Mouse (Mus musculus) layer of hippocampus, adult 8-10 months (tissue): ENCODE measurements around the gene S1pr4. TPM values are rescaled to one million over a fixed set of nuclear protein-coding genes. Genes with fewer than 3 reads are reported as not detected.

Experiments
- DNase-seq, 2 experiments: peaks; one replicate each; pipeline ENCODE4 v3.0.0; 2022; ENCODE audit warnings: low spot score in 2 of 2
- total RNA-seq, 4 experiments: library from RNA; stranded (reverse); gene quantifications; 2 replicates each; pipeline ENCODE4 v1.2.4; 2022

S1pr4 gene
- total RNA-seq, 4 experiments from 2014 or later: 0.51 to 0.80 (median 0.58) TPM

- DNase-seq: no peak
Measured at GRCm38 (mm10) chr10:81466066-81466465, 33.9 kb downstream of the S1pr4 start.

DNA sequence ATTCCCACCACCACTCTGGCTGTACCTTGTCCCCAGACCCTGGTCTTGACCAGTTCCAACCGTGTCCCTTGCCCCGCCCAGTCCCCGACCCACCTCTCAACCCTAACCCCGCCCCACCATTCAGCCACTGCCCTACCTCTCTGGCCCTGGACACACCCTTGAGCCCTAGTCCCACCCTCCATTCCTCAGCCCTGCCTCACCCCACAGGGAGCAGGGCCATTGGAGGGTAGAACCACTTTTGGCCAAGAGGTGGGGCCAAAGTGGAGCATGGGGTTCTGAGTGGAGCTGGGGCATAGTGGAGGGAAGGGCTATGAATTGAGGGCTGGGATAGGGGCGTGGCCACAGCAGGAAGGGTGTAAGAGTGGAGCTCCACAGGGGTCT lies 34.7 kb downstream of the S1pr4 start:
- DNase-seq: no peak

DNA sequence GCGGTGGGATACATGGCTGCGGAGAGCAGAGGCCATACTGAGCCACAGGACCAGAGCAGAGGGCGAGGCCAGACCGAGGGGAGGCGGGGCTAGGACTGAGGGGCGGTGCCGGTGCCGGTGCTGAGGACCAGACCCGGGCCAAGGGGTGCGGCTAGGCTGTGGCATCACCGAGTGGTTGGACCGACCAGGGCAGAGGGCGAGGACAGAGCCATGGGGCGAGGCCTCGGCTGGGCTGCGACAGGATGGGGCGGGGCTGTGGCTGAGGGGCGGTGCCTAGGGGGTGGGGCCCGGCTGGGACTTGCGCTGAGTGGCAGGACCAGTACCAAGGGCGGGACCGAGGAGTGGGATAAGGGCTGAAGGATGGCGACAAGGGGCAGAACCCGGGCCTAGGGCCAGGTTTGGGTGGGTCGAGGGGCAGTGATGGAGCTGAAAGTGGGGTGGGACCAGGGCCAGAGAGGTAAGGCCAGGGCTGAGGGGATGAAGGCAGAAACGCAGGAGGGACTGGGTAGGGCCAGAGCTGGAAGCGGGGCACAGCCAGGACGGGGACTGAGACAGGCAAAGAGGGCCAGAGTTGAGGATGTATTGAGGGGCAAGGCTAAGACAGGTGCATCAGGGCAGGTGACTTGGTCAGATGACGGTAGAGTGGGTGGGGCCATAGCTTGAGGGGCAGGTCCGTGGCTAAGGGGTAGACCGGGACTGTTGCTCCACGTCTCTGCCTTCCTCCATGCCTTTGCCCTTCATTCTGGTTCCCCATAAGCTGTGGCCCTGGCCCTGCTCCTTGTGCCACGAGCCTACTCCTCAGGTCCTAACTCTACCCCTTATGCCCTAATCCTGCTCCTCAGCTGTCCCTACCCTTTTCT lies 35.3 kb downstream of the S1pr4 start:
- peak in 1 of 2 experiments; percentile 20 for DNase-seq

DNA sequence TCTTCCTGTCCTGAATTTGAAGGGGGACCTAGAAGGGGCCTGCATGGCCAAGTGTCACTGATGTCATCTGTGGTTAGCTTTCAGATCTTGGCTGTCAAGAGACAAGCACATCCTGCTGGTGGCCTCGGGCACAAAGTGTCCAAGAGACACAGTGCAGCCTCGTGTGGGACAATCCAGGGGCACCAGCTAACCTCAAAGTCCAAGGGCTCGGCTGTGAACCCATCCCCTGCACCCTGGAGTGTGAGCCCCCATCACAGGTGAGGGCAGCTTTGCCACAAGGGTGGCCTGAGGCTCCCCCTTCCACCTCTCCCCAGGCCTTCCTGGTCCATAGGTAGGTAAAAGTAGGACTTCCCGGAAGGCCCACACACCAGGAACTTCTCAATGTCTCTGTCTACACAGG lies 36.4 kb downstream of the S1pr4 start:
- peak in 1 of 2 experiments; percentile 9 for DNase-seq

DNA sequence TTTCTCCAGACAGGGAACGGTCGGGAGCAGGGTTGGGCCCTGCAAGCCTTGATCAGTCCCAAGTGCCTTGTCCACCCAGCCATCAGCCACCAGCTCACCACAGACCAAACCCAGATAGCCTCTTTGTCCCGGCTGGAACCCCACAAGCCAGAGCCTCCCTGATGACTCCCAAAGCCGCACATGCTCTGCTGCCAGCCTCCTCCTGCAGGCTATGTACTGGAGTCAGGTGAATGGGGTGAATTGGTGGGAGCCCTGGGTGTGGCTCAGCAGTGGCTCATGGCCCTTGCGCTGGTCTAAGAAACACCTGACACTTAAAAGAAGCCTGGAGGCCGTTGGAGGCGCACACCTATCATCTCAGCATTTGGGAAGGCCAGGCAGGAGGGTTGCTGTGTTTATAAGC lies 37.0 kb downstream of the S1pr4 start:
- peak in 1 of 2 experiments; percentile 4 for DNase-seq

DNA sequence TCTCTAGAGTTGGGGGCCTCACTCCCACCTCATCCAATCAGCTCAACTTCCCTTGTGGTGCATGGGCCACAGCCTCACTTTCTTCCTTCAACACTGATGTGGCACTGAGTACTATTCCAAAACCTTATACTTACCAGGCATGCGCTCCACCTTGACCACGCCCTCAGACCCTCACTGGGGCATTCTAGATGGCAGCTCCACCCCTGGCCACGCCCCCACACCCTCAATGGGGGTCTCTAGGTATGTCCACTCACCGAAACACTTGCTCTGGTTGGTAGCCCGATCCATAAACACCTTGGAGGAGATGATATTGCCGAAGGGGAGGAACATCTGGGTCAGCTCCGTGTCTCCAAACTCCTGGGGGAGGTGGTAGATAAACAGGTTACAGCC lies 37.5 kb downstream of the S1pr4 start:
- DNase-seq: no peak

DNA sequence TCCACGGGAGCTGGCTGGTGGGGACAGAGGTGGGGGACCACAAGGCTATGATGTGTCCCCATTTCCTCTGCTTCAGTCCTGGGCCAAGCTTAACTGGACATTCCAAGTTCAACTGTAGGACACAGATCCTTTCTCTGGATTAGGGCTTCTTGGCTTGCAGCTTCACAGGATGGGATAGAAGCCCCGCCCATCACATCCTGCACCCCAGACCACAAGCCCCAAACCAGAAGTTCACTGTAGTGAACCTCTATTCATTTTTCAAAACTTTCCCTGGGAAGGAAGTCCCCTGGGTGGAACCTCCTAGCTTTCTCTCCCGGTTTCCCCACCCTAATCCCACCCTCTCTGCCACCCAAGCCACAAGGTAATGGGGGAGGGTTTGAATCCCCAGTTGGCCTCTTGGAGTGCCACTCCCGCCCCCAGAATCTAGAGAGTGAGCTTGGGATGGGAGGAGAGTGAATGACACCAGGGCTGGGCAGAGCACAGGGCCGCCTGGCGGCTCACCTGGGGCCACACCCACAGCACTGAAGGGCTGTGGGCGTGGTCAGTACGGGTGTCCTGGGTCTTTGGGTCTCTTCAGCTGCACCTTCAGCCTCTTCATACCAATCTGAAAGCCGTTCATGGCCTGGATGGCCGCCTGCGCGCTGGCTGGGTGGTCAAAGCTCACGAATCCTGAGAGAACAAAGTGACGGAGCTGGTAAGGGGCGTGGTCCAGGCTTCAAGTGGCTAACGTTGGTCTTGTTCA lies 38.1 kb downstream of the S1pr4 start:
- no peak for DNase-seq

DNA sequence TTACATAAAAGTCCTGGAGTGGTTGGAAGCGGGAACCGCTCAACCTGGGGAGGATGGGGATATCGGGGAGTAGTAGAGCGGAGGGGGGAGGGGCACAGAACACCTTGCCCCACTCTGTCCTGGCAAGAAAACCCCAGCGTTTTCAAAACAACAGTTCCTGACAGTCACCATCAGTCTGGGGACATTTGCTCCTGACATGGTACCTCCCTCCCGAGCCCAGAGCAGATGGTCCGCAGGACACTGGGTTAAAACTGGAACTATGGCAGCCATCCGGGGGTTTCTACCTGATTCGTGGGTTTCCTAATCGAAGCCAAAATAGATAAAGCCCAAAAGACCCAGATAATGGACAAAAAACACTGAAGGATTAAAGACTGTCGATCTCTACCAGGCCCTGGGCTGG lies 39.0 kb downstream of the S1pr4 start:
- no peak for DNase-seq

DNA sequence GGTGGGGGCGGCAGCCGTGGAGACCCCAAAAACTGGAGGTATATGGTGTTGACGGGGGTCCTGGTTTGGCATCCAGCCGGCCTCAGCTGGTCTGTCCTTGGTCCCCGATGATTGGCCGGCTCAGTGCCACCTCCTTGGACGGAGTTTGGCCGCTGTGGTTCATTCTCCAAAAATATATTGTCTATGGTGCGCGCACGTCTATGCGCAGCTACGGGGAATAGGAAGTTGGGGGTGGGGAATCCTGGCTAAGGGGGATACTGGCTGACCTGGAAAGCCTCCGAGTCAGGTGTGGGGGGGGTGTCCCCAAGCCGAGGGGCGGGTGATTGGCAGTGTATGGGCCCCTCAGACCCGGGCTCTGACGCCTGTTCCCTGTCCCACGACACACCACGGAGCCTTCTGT lies 39.5 kb downstream of the S1pr4 start:
- DNase-seq: no peak

DNA sequence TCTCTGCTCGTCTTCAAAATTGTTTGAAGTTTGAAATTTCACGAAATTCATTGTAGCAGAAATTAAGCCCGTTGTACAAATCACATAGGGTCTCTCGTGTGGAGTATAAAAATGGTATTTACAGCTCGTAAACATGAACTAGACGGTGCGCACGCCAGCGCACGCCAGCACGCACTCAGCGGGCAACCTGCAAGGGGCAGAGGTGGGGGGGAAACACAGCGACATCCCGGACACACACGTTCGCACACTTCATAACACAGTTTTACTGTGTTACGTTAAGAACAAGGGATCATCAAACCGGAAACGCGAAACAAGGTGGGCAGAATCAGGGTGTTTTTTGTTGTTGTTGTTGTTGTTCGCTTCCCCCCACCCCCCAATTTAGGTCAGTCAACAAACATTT lies 40.5 kb downstream of the S1pr4 start:
- no peak for DNase-seq

DNA sequence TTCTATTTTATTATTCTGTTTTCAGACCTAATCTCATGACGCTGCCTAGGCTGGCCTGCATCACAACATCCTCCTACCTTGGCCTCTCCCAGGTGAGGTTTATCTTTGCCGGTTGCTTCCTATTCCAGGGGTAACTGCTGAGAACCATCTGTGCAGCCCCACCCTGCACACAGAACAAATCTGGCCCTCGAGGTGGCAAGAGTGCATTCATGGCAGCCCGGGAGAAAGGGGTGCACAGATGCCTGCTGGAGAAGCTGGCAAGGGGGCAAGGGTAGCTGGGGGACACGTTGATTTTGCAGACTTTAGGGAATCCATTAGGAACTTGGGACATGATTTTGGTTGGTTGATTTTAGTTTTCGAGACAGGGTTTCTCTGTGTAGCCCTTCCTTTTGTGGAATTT lies 41.7 kb downstream of the S1pr4 start:
- DNase-seq: no peak

- no peak for DNase-seq
Measured at GRCm38 (mm10) chr10:81457624-81458023, 42.3 kb downstream of the S1pr4 start.

DNA sequence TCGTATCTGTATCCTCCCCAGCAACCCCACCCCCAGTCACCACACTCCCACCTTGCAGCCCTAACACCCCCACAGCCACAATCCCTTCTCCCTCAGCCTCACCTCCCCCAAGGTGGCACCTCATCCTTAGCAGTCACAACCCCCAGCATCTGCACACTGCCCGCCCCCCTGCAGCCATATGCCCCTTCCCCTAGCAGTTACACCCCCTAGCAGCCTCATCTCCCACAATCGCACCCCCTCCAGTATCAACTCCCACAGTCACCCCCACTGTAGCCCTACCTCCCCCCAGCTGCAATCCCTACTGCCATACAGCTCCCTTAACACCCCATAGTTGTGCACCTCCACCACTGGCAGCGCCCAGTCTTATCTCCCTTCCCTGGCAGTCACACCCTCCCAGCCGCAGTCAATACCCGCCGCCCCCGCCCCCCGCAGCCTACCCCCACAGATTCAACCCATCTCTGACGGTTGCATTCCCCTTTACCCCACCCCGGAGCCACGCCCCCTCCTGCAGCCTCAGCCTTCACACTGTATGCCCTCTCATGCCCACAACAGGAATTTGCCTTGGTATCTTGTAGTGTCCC lies 42.9 kb downstream of the S1pr4 start:
- DNase-seq: no peak

- DNase-seq: no peak
Measured at GRCm38 (mm10) chr10:81455181-81455895, 44.6 kb downstream of the S1pr4 start, which contains the start of gene Nfic. TSS of gene Nfic (minus strand) at chr10:81455635.

DNA sequence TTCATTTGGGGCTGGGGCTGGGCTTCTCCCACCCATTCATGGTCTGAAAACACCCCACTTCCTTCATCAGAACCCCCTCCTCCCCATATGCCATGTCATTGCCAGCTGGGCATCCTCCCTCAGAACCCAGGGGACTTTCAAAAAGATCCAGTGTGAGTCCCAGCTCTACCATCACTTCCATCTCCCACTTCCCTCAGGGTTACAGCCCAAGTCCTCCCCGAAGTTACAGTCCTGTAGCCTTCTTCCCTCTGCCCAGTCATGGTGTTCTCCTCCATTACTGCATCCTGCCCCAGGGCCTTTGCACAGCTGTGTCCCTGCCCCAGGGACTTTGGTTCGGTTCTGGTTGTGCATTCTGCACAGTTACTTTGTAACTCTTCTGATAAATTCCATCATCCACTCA lies 45.8 kb downstream of the S1pr4 start:
- no peak for DNase-seq

- DNase-seq: no peak
Measured at GRCm38 (mm10) chr10:81452947-81453288, 47.0 kb downstream of the S1pr4 start.

GRCm38 (mm10) chr10:81452237-81452946 lies 47.5 kb downstream of the S1pr4 start:
- no peak for DNase-seq

DNA sequence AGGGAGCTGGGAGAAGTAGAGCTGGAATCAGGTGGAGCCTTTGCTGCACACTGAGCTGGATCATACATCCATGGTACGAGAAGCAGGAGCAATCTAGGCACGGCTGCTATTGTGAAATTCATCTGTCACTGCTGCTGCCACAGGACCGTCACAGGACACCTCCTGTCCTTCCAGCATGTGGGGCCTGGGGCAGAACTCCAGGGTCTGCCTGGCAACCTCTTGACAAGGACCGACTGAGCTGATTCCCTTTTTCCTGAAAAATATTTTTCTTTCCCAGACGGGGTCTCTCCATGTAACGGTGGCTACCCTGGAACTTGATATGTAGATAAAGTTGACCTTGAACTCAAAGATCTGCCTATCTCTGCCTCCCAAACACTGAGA lies 48.6 kb downstream of the S1pr4 start:
- DNase-seq: no peak

- DNase-seq: no peak
Measured at GRCm38 (mm10) chr10:81450641-81451364, 49.1 kb downstream of the S1pr4 start.

GRCm38 (mm10) chr10:81450140-81450539 lies 49.8 kb downstream of the S1pr4 start:
- peak; percentile 59 to 83 for DNase-seq
